Mouse (Mus musculus) testis, adult 2 months (tissue): ENCODE data around the gene Sbk1. TPM values are rescaled to one million over a fixed set of nuclear protein-coding genes. Genes with fewer than 3 reads are reported as not detected.
"Not testable (repeated sequence)": the region's sequence is repeated elsewhere in the genome, so short reads cannot be mapped to it uniquely, and the experiment has no call there.

ENCODE experiments used
- H3K27ac ChIP-seq: fragments of 200-500 bp; 2 replicates; pipeline ENCODE4 v1.5.1; 2012; ENCODE audit warnings: low read depth, low read length; ENCODE audit not compliant: control insufficient read depth, insufficient read depth
- H3K27me3 ChIP-seq: fragments of 200-500 bp; 2 replicates; pipeline ENCODE4 v1.6.1; 2012; ENCODE audit warnings: mild to moderate bottlenecking, low read length, moderate library complexity; ENCODE audit not compliant: control insufficient read depth, insufficient read depth
- H3K36me3 ChIP-seq: fragments of 200-500 bp; 2 replicates; pipeline ENCODE4 v1.6.1; 2012; ENCODE audit warnings: mild to moderate bottlenecking, low read length; ENCODE audit not compliant: control insufficient read depth, insufficient read depth
- H3K4me1 ChIP-seq: fragments of 200-500 bp; 2 replicates; pipeline ENCODE4 v1.6.1; 2012; ENCODE audit warnings: low read length; ENCODE audit not compliant: control insufficient read depth, insufficient read depth
- H3K4me3 ChIP-seq: fragments of 200-500 bp; 2 replicates; pipeline ENCODE4 v1.5.1; 2012; ENCODE audit warnings: low read depth, mild to moderate bottlenecking, low read length, moderate library complexity, mixed read lengths; ENCODE audit not compliant: control insufficient read depth
- CTCF ChIP-seq: fragments of 200-500 bp; IDR thresholded peaks from 2 replicates; pipeline ENCODE4 v1.5.1; 2012; ENCODE audit warnings: low read depth, mild to moderate bottlenecking, inconsistent platforms, low read length, moderate library complexity; ENCODE audit not compliant: control insufficient read depth, insufficient read depth, insufficient replicate concordance
- POLR2A ChIP-seq: fragments of 200-500 bp; IDR thresholded peaks from 2 replicates; pipeline ENCODE4 v1.6.1; 2012; ENCODE audit warnings: low read depth, mild to moderate bottlenecking, inconsistent platforms, low read length, moderate library complexity; ENCODE audit not compliant: control insufficient read depth
- polyA plus RNA-seq: library from polyadenylated mRNA; depleted of rRNA; stranded (reverse); fragments of >200 nt; gene quantifications from 2 replicates; pipeline ENCODE4 v1.2.3, GENCODE M21; 2012

Gene Sbk1
- polyA plus RNA-seq, 1 experiment: 9.9 TPM

DNA sequence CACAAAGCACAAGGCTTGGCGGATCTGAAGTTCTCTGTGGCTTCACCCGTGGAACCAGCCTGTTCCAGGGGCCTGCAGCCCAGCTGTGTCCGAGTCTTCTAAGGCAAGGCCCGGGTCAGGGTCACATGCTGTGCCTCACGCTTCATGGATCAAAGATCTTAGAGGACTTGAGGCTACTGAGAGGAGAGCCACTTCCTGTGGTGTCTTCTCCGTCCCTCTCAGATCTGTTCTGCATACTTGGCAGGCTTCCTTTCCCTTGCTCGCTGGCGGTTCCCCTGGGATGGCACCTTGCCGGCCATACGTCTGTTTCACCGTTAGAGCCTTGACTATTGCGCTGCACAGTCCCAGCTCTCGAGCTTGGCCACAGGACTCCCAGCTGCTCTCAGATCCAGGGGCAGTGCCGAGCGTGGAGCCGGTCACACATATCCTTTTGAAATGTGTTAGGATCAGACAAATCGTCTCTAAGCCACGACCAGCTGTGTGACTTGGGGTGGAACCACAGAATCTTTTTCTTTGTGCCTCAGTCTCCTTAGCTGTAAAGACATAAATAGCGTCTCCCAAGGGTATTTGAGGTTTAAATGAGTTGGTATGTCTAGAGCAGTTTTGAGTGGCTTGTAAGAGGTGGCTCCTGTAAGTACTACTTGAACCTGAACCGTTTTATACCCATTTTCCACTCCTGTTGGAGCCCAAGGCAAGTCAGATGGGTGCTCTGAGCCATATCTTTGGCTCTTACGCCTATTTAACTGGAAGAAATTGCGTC, 5.3 kb downstream of the Sbk1 start:
- H3K36me3 ChIP-seq: no peaks in the 10 kb centered on the region
- no peak for TF ChIP-seq CTCF
- no peak for TF ChIP-seq POLR2A
- no peak overlapping the region for H3K27ac ChIP-seq
- no peaks in the 10 kb centered on the region for H3K27me3 ChIP-seq
- H3K4me1 ChIP-seq: peaks cover 9% of the 10 kb centered on the region
- no peak overlapping the region for H3K4me3 ChIP-seq

- Histone ChIP-seq H3K4me1 (0 out of 2 replicates have a peak, but pooled peaks cover under 1% of the 10 kb centered on the region), H3K36me3 (no peaks in the 10 kb centered on the region), H3K27ac (no peak overlapping the region), H3K4me3 (no peak overlapping the region), H3K27me3 (no peaks in the 10 kb centered on the region)
- TF ChIP-seq POLR2A (no peak), CTCF (no peak)
Measured at GRCm38 (mm10) chr7:126278799-126279198, 6.4 kb downstream of the Sbk1 start.

DNA sequence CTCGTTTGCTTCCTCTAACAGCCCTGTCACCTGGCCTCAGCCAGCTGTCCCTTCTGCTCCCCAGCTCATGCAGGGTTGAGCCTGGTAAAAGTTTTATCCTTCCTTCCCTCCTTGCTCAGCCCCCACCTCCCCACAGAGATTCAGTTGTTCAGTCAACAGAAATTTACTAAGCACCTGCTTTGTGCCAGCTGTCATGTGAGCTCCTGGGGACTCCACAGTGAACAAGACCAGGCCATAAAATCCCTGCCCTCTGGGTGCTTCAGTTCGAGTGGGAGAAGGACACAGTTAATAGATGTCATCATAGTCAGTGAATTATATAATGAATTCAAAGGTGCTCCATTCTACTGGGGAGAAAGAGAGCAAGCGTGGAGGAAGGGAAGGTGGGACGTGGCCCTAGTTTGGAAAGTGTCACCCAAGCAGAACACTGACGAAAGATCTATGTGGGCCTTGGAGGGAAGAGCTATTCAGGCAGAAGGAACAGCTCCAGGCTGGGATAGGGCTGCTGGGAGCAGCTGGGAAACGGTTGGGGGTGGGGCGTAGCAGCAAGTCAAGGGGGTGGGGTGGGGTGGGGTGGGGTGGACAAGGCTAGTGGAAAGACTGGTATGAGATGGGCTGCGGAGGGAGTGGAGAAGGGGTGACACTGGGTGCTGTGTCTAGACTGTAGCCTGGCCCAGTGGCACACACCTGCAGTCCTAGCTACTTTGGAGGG, 7.5 kb downstream of the Sbk1 start:
- no peaks in the 10 kb centered on the region for H3K36me3 ChIP-seq

GRCm38 (mm10) chr7:126280696-126281095, 8.3 kb downstream of the Sbk1 start:
- no peak overlapping the region for H3K27ac ChIP-seq
- H3K4me1 ChIP-seq: no peaks in the 10 kb centered on the region
- H3K36me3 ChIP-seq: no peaks in the 10 kb centered on the region
- H3K4me3 ChIP-seq: no peak overlapping the region
- TF ChIP-seq POLR2A (no peak), CTCF (no peak)
- no peaks in the 10 kb centered on the region for H3K27me3 ChIP-seq

More for the DNA sequence above, 7.5 kb downstream of the Sbk1 start:
- Histone ChIP-seq H3K4me3 (no peak overlapping the region), H3K27me3 (no peaks in the 10 kb centered on the region), H3K4me1 (no peaks in the 10 kb centered on the region), H3K27ac (no peak overlapping the region)
- TF ChIP-seq CTCF (no peak), POLR2A (no peak)

DNA sequence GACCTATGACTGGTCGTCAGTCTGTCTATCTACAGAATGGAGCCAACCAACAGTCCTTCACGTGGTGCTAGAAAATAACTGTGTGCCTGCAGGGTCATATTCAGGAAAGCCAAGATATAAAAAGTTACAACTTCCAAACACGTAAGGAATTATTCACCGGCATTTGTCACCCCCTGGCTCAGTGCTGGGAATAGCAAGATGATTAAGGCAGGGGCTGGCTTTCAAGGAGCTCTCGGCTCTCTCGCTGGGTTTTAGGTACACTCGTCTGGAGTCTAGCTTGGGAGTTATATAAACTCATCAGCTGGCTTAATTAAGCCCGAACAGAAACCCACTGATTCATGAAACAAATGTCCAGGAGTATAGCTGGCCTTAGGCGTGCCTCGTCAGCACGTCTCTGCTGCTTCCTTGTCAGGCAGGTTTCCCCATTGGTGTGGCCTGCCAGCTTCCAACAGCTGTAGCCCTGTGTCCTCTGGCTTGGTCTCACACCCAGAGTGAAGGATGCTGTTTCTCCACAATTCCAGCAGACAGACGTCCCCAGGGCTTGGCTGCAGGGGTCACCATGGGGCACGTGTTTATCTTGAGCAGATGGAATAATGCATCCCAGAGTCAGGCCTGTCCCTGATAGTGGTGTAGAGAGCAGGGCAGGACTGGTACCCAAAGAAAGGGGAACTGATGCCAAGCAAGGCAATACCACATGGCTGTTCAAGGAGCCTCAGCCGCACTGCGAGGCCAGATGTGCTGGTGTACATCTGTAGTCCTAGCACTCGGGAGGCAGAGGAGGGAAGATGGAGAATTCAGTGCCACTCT, 9.7 kb downstream of the Sbk1 start:
- H3K4me1 ChIP-seq: no peaks in the 10 kb centered on the region

DNA sequence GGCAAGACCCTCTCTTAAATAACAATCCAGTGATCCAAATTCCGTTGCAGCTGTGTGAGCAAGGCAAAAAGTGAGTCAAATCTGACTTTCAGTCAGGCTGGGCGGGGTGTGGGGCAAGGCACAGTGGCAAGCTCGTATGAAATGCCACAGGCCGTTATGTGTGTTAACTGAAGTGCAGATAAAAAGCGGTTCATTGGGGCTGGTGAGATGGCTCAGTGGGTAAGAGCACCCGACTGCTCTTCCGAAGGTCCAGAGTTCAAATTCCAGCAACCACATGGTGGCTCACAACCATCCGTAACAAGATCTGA, 10.2 kb downstream of the Sbk1 start:
- not testable (repeated sequence) for H3K36me3 ChIP-seq, H3K4me3 ChIP-seq, H3K4me1 ChIP-seq, H3K27ac ChIP-seq, H3K27me3 ChIP-seq

More for the DNA sequence above, 9.7 kb downstream of the Sbk1 start:
- H3K4me3 ChIP-seq: no peak overlapping the region
- H3K36me3 ChIP-seq: no peaks in the 10 kb centered on the region
- no peaks in the 10 kb centered on the region for H3K27me3 ChIP-seq
- no peak for TF ChIP-seq CTCF
- TF ChIP-seq POLR2A: no peak
- no peak overlapping the region for H3K27ac ChIP-seq

DNA sequence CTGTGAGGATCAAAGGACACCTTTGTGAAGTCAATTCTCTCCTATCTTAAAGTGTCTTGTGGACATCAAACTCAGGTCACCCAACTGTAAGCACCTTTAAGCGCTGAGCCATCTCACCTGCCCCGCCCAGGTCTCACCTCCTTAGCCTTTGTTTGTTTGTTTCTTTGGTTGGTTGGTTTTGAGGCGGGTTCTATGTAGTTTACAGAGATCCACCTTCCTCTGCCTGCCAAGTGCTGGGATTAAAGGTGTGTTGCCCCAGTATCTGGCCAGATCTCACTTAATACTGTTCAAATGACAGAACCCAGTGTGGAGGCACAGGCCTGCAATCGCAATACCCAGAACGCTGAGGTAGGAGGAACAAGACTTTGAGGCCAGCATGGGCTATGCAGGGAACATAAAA, 11.6 kb downstream of the Sbk1 start:
- no peak overlapping the region for H3K27ac ChIP-seq
- no peaks in the 10 kb centered on the region for H3K27me3 ChIP-seq
- TF ChIP-seq POLR2A (no peak), CTCF (no peak)
- H3K4me3 ChIP-seq: no peak overlapping the region
- H3K36me3 ChIP-seq: no peaks in the 10 kb centered on the region
- no peaks in the 10 kb centered on the region for H3K4me1 ChIP-seq
